Mouse (Mus musculus) lung, postnatal 0 days (tissue): Measurements from ENCODE around the gene Zdhhc14.

Source experiments
- CTCF ChIP-seq: IDR thresholded peaks from 2 replicates; pipeline ENCODE4 v1.5.1; 2016; ENCODE audit warnings: antibody characterized with exemption, mild to moderate bottlenecking
- EP300 ChIP-seq: IDR thresholded peaks from 2 replicates; pipeline ENCODE4 v1.6.1; 2016; ENCODE audit warnings: antibody characterized with exemption, mild to moderate bottlenecking, control low read depth

DNA sequence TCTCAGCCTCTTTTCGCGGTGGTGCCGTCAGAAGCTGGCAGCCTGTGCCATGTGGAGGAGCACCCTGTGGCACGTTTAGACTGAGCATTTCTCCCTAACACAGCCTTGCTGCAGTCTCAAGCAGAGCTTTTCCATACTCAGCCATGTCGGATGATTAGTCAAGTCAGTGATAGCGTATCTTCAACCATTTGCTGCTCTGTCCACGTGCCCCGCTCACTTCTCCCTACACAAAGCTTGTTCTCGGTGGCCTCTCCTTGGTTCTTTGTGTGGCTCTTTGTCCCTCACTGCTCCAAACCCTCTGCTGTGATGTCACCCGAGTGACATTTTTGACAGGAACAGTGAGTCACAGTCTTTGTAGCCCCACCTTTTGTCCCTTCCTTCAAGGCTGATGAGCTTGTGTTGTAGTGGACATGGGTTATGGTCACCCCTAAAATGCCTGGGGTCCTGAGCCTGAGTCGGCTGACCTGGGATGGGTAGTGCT, 44.8 kb downstream of the Zdhhc14 start:
- TF ChIP-seq EP300 (no peak), CTCF (no peak)
